Mouse (Mus musculus): ENCODE results near the gene Cdh13.

The Cdh13 gene

GRCm38 (mm10) chr8:118380058-118380457 is 96.5 kb downstream of the Cdh13 start:
- DNase-seq (ENCODE audit: low read depth, low spot score), result no peak

DNA sequence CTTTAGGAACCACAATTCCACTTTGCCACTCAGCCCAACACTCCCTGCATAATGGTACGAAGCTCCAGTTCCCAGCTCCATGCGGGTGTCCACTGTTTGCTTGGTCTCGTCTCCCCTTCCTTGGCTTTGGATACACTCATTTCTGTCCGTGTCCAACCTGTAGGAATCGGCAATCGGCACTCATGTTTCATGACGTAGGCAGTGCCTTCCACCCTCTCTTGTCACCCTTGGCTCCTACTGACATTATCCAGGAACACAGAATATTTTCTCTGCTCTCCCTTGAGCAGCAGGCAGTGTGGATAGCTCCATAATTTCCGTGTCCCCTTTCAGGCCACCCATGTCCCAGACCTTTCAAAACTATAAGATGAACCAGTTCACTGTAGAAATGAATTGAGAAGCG is 97.2 kb downstream of the Cdh13 start:
- no peak for DNase-seq (ENCODE audit: low read depth, low spot score)

- no peak for DNase-seq (ENCODE audit: low read depth, low spot score)
Measured at GRCm38 (mm10) chr8:118381641-118382040, 98.1 kb downstream of the Cdh13 start.

GRCm38 (mm10) chr8:118384314-118384713 is 100.8 kb downstream of the Cdh13 start:
- DNase-seq (ENCODE audit: low read depth, low spot score), result no peak

DNA sequence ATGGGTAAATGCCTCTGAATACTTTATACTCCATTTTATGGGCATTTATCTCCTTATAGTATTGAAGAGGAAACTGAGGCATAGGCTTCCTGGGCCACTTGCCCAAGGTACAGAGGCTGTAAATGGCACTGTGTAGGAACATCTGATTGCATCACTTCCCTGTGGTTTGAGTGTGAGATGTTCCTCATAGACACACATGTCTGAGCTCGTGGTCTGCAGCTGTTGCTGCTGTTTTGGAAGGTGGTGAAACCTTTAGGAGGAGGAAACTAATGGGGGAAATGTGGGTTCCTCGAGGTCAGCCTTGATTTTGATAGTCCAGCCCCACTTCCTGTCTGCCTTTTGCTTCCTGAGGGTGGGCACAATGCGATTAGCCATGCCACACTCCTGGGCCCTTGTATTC is 105.9 kb downstream of the Cdh13 start:
- DNase-seq (ENCODE audit: low read depth, low spot score), result no peak

- DNase-seq (ENCODE audit: low read depth, low spot score), result no peak
Measured at GRCm38 (mm10) chr8:118393909-118394650, 110.5 kb downstream of the Cdh13 start.

- no peak for DNase-seq (ENCODE audit: low read depth, low spot score)
Measured at GRCm38 (mm10) chr8:118395178-118395577, 111.6 kb downstream of the Cdh13 start.

DNA sequence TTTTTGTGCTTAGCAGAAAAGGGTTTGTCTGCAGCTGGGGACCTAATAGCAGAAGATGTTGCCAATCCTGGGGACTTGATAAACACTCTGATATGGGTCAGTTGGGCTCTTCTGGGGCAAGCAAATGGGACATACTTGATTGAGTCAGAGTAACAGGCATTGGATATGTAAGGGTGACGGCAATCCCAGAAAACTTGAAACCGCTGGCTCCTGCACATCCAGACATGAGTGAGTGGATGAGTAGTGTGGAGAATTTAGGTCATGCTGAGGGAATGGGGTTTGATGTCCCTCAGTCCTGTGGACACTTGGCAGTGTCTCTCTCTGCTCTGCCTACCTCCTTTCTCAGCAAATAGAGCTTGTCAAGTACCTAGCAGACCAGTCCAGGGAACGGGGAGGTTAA is 121.3 kb downstream of the Cdh13 start:
- no peak for DNase-seq (ENCODE audit: low read depth, low spot score)

DNA sequence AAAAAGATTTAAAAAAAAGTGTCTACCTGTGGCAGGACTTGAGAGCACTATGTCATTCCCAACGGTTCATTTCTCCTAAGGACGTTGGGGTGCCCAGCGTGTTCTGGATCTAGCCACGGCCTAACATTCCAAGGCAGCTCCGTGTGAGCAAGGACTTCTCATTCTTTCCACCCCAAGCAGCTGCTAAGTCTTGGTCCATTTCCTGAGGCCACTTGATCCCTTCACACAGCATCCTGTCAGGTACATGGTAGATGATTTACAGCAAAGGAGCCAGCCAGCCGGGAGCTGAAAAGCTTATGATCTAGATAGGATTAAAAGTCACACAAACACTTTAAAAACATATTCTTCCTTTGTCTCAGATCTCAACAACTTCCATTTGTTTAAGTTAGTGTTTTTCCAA is 123.8 kb downstream of the Cdh13 start:
- DNase-seq (ENCODE audit: low read depth, low spot score), result no peak

DNA sequence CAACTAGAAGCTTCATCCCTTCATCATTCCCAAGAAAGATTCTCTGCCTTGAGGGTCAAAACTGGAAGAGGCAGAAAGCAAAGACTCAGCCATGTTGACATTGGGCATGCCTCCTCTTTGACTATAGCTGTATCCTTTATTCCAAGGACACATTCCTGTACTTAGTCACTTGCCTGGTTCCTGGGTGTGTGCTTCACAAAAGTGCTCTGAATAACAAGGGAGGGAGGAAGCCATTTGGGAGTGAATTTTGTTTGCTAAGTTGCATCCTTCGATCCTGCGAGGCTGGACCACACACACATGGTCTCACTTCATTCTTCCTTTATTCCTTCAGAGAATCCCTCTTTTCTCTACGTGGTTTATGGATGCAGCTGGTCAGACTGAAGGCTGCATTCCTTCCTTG is 125.9 kb downstream of the Cdh13 start:
- no peak for DNase-seq (ENCODE audit: low read depth, low spot score)

DNA sequence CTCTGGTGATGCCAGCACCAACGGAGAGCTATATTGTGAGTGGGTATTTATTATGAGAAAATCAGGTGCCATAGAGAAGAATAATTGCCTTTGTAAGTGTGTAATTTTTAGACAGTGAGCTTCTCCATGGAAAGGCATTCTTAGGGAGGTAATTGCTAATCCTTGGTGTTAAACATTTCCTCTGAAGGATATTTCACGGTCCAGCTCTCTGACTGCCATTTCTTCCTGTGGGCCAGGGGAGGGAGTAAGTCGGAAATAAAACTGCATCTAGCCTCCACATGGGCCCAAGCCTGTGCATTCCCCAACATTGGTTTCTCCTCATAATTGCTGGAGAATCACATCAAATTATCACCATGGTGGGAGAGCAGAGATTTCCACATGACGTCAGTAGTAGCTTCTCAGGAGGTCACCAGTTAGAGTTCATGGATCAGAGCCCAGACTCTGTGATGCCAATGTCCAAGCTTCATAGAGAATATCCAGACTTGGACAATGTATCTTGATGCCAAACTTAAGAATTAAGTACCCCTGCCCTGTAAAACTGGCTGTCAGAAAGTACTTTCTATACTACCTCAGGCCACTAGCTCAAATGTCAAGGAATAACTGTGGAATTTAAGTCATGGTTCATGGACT is 126.9 kb downstream of the Cdh13 start:
- no peak for DNase-seq (ENCODE audit: low read depth, low spot score)

GRCm38 (mm10) chr8:118415672-118416071 is 132.1 kb downstream of the Cdh13 start:
- DNase-seq (ENCODE audit: low read depth, low spot score), result no peak

DNA sequence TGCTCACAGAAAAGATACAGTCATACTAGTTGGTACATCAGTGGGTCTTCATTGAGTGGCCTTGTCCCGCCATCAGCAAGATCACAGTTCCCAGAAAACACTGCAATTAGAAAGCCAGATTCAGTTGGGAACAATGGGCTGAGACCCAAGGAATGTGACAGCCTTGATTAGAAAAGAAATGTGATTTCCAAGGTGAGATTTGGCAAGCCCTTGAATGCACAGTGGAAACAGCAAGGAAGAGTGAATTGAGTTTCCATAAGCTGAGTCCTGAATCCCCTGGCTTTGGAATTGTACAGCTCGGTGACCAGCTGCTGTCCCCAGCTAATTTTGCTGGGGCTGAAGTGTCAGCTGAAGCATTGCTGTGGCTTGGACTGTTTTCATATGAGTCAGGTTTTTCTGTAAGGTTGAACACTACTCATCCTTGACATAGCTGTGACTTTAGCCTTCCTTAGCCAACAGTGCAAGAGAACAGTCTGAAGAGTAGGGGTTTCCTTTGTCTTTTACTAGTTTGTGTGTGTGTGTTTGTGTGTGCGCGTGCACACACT is 133.3 kb downstream of the Cdh13 start:
- DNase-seq (ENCODE audit: low read depth, low spot score), result no peak

DNA sequence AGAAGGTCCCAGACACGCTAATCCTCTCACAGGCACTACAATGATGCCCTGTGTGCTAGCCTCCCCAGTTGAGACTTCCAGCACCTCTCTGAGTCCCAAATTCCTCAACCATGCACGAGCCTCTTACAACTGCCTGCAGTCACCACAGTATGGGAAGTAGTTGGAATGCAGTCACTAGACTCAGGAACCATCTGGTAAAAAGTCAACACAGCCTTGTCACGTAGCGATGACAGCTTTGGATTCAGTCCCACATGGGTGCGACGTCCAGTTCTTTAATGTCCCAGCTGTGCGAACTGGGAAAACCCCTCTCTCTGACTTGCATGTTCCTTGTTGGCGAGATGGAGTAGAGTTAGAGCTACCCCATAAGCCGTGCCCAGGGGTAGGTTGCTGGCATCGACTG is 139.1 kb downstream of the Cdh13 start:
- no peak for DNase-seq (ENCODE audit: low read depth, low spot score)

DNA sequence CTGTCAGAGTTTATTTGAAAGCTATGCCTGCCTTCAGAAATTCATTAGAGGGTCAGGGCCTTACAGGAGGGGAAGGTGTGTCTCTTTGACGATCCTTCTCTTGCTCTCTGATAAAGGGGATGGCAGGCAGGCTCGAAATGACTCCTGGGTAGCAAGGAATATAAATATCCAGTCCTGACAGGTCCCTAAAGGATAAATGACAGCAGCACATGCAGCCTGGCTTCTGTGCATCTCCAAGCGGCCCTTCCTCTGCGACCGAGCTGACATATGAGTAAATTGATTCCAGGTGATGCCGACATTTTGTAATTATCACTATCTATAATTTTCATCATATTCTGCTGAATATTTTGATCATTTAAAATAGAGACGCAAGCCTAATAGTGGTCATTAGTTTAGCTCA is 145.4 kb downstream of the Cdh13 start:
- DNase-seq (ENCODE audit: low read depth, low spot score), result no peak

DNA sequence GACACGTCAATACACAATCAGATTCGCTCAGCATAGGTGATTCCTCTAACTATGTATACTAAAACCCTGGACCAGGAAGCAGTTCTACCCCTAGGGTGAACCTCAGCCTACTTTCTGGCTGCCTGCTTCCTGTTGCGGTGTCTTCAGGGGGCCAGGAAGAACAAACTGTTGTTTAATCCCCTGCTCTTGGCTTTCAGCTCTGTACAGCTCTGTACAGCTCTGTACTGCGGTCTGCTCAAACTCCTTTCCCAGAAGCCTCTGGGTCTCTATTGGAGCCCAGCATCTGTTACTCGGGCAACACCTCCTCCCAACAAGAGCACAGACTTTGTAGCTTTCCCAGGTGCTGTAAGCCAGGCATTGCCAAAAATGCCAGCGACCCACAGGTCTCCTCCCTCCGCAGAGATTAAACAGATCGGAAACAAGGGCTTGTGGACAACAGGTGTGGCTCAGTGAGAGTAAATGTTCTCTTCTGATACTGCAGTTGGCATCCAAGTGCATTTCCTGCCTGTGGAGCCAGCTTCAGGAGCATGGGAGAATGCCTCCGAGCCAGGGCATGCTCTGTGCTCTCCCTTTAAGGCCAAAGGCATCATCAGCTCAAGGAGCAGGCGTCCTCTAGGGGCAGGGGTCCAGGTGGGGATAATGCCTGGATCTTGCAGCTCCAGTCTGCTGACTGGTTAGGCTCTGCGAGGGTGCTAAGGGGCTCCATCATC is 148.4 kb downstream of the Cdh13 start:
- no peak for DNase-seq (ENCODE audit: low read depth, low spot score)

GRCm38 (mm10) chr8:118433553-118434180 is 150.1 kb downstream of the Cdh13 start:
- DNase-seq (ENCODE audit: low read depth, low spot score), result no peak

GRCm38 (mm10) chr8:118436751-118437150 is 153.2 kb downstream of the Cdh13 start:
- DNase-seq (ENCODE audit: low read depth, low spot score), result no peak

DNA sequence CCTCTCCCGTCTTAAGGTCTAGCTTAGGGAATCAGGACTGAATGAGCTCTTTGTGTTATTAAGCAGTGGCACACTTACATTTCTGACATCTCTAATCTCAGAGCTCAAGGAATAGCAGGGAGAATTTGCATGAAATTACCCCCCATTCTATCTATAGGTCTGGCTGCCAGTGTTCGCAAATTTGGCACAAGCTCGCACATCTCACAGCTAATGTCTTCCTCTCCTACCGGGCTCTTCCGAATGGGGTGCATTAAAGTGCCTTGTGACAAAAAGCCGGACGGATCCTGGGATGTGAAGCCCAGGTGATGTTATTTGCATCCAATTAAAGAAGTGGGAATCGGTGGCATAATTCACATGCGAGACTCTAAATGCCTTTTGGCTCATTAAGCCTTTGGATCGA is 153.6 kb downstream of the Cdh13 start:
- DNase-seq (ENCODE audit: low read depth, low spot score), result no peak

DNA sequence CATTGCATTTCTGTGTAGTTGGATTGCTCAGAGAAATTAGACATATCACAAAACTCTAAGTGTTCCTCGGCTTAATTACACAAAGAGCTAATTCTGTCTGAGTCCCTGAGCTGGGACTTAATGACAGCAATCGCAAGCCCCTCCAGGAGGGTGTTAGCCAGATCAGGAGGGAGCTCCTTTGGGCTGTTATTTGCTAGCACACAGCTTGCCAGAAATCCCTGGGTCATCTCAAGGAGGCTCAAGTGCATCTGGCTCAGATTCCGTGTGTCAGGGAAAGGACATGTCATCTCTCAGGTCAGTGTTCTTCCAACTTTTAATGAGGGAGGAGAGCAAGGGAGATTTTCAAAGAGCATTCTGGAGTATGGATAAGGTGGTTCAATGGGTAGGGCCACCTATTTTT is 154.3 kb downstream of the Cdh13 start:
- DNase-seq (ENCODE audit: low read depth, low spot score), result no peak

DNA sequence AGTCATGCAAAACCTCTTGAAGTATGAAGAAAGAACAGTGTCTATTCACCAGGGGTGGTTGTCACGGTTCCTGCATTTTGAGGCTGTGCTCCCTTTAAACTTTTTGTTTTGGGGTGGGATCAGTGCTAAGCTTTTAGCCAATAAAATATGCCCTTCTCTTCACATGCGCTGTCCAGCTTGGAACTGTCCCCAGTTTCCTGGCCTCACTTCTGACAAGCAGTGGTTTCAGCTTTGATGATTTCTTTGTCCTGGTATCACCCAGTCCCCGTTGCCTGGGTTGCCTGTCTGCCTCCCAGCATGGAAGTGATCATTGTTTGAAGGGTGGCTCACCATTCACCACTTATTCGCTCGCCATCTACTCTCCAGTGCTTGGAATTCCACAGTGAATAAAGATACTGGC is 156.3 kb downstream of the Cdh13 start:
- DNase-seq (ENCODE audit: low read depth, low spot score), result no peak

DNA sequence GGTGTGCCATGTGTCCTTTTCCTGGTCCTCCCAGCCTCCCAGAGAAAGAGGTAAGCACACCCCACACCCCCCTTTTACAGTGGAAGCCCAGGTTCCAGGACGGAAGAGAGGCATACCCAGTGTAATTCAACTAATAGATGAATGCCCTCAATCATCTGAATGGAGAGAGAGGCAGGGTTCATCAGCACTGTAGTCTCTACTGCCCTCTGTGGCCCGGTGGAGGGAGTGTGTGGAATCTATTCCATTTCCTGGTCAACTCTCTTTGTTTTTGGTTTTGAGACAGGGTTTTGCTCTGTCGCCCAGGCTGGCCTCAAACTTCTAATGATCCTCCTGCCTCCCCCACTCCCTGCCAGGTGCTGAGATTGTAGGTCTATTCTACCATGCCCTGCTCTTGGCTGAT is 159.8 kb downstream of the Cdh13 start:
- no peak for DNase-seq (ENCODE audit: low read depth, low spot score)

Measured in CD4-positive, CD25-positive, alpha-beta regulatory T cell, adult 2 months (primary cell).